Mouse (Mus musculus): ENCODE results near the gene Fpgs. TPM values are rescaled to one million over a fixed set of nuclear protein-coding genes. Genes with fewer than 3 reads are reported as not detected.

The Fpgs gene
- total and polyA plus RNA-seq, 3 experiments: 4.6 to 18.0 (median 5.7) TPM

DNA sequence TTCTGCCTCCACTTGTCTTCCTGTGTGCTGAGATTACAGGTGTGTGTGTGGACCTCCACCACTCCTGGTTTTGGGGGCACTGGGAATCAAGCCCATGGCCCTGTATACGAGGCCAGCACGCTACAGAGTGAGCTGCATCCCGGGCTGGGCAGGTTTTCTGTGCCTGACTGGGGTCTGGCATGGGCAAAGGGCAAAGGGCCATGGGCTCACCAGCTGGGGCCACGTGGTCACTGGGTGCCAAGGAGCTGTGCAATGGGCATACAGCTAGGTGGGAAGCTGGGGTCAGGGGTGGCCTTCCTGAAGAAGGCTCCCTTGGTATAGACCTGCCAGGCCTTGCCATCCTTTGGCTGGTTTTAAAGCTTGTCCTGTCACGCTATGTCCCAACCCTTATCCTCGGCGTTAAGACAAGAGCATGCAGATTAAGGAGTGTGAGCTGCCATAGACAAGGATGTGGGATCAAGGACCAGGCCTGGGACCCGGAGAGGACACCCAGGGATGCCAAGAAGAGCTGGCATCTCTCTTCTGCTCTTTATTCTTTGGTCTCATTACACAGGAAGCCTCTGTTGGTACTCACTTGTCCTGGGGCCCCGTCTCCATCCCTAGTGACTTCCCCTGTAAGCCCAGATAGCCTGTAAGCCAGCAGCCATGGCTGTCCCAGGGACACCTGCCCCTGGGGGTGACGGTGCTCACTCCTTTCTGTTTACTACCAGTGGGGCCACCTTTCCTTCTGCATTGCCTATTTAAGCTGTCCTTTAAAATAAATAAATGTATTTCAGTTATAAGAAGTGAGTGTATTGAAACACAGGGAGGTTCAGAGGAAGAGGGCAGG is 69.5 kb downstream of the Fpgs start:
- Histone ChIP-seq H3K9ac (ENCODE audit: low read depth, low read length) (peak overlapping the region; percentile 43; the same call in 1 of the 2 replicates), H3K4me1 (ENCODE audit: control insufficient read depth, insufficient read depth, low read length) (peaks cover 28% of the 10 kb centered on the region), H3K79me2 (replicated peaks; ENCODE audit: control insufficient read depth, insufficient read depth, low read length) (no peaks in the 10 kb centered on the region), H3K27ac (peak overlapping the region; percentile 91), H3K27me3 (ENCODE audit: control insufficient read depth, insufficient read depth, low read length) (no peaks in the 10 kb centered on the region), H3K36me3 (ENCODE audit: control insufficient read depth, insufficient read depth, low read length) (no peaks in the 10 kb centered on the region), H3K4me3 (no peak overlapping the region)
- no peak for DNase-seq
- intact Hi-C loops (cut with DNase I): no loop called here
- WGBS: 71% methylated on average over 10 of the region's 10 CpGs
- TF ChIP-seq EP300 (IDR thresholded peaks at IDR 0.05; ENCODE audit: insufficient read depth, low read depth, low read length) (no peak), POLR2A (IDR thresholded peaks at IDR 0.05; ENCODE audit: insufficient read depth, low read depth, low read length) (no peak), CTCF (IDR thresholded peaks at IDR 0.05) (no peak)

DNA sequence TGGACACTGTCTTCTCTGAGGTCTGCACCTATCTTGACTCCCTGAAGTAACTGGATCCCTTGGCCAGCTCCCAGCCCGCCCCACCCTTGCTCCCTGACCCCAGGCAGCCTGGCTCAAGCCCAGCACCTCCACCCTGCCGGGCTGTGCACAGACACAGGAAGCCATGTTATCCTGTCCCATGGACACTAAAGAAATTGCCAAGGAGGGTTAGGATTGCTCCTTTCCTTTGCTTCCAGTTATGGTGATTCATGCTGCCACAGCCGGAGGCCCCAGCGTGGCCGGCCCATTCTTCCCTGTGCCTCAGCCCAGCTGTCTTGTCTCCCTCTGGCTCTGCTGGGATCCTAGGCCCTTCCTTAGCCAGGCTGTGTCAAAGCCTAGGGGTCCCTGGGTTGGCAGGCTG is 70.3 kb downstream of the Fpgs start:
- peak overlapping the region; percentile 19; the same call in 1 of the 2 replicates for H3K9ac ChIP-seq (ENCODE audit: low read depth, low read length)
- no peak overlapping the region for H3K4me3 ChIP-seq
- DNase-seq: peak; percentile 67 to 73
- H3K79me2 ChIP-seq (replicated peaks; ENCODE audit: control insufficient read depth, insufficient read depth, low read length): no peaks in the 10 kb centered on the region
- peaks cover 29% of the 10 kb centered on the region for H3K4me1 ChIP-seq (ENCODE audit: control insufficient read depth, insufficient read depth, low read length)
- TF ChIP-seq POLR2A (IDR thresholded peaks at IDR 0.05; ENCODE audit: insufficient read depth, low read depth, low read length): peak; percentile 54
- peak; percentile 76; the same call in 1 of the 2 replicates for TF ChIP-seq EP300 (IDR thresholded peaks at IDR 0.05; ENCODE audit: insufficient read depth, low read depth, low read length)
- TF ChIP-seq CTCF (IDR thresholded peaks at IDR 0.05): no peak
- no peaks in the 10 kb centered on the region for H3K36me3 ChIP-seq (ENCODE audit: control insufficient read depth, insufficient read depth, low read length)
- WGBS: 40% methylated on average over 5 of the region's 5 CpGs
- no peaks in the 10 kb centered on the region for H3K27me3 ChIP-seq (ENCODE audit: control insufficient read depth, insufficient read depth, low read length)
- intact Hi-C loops (cut with DNase I): loop anchor here (2.0 kb wide), 1 partner anchor 29 kb away; no protein-coding TSS in a partner anchor
- H3K27ac ChIP-seq: peak overlapping the region; percentile 91

Small RNA genes within 50 kb of the gene (microRNA-seq; reads per million reads assigned to microRNA genes)
- gene Gm47291: 0 reads per million in 2 experiments
- gene Mir1954: 0 to 0.39 reads per million in 2 experiments
- 0 reads per million in 2 experiments for gene Mir2861
- gene Mir3960: 0 reads per million in 2 experiments
- gene Mir8093: 0 reads per million in 2 experiments

Other genes with a start within 250 kb of the Fpgs start
- gene Fam102a, start 168.8 kb downstream of the Fpgs start, total RNA-seq (2021): 1 to 10 TPM; 7.0 to 7.1 TPM
- gene Fam102a, start 168.8 kb downstream of the Fpgs start, polyA plus RNA-seq (2012; rRNA removed): 9.2 and 10.6 TPM in 2 replicates
- 10 to 100 TPM; 17.4 to 18.0 TPM for gene Dpm2, start 133.3 kb downstream of the Fpgs start, total RNA-seq (2021)
- gene Dpm2, start 133.3 kb downstream of the Fpgs start, polyA plus RNA-seq (2012; rRNA removed): 65.3 and 69.2 TPM in 2 replicates
- gene Pip5kl1, start 129.3 kb downstream of the Fpgs start, total RNA-seq (2021): not detected
- gene Pip5kl1, start 129.3 kb downstream of the Fpgs start, polyA plus RNA-seq (2012; rRNA removed): 0.25 TPM in 1 of 2 replicates, not detected in the other
- not detected for gene 9430097D07Rik, start 128.5 kb downstream of the Fpgs start, total RNA-seq (2021)
- gene 9430097D07Rik, start 128.5 kb downstream of the Fpgs start, polyA plus RNA-seq (2012; rRNA removed): not detected in 2 replicates
- gene St6galnac4, start 117.0 kb downstream of the Fpgs start, total RNA-seq (2021): 10 to 100 TPM; 16.2 to 17.8 TPM
- 25.2 and 28.6 TPM in 2 replicates for gene St6galnac4, start 117.0 kb downstream of the Fpgs start, polyA plus RNA-seq (2012; rRNA removed)
- 100 to 1,000 TPM; 107 to 125 TPM for gene St6galnac6, start 104.4 kb downstream of the Fpgs start, total RNA-seq (2021)
- 129 and 174 TPM in 2 replicates for gene St6galnac6, start 104.4 kb downstream of the Fpgs start, polyA plus RNA-seq (2012; rRNA removed)
- 100 to 1,000 TPM; 606 to 670 TPM for gene Ak1, start 82.4 kb downstream of the Fpgs start, total RNA-seq (2021)
- gene Ak1, start 82.4 kb downstream of the Fpgs start, polyA plus RNA-seq (2012; rRNA removed): 584 and 623 TPM in 2 replicates
- gene Eng, start 57.5 kb downstream of the Fpgs start, total RNA-seq (2021): 100 to 1,000 TPM; 113 to 122 TPM
- gene Eng, start 57.5 kb downstream of the Fpgs start, polyA plus RNA-seq (2012; rRNA removed): 230 and 239 TPM in 2 replicates
- 10 to 100 TPM; 21.0 to 25.3 TPM for gene Cdk9, start 8.9 kb upstream of the Fpgs start, total RNA-seq (2021)
- 42.3 and 49.3 TPM in 2 replicates for gene Cdk9, start 8.9 kb upstream of the Fpgs start, polyA plus RNA-seq (2012; rRNA removed)
- gene Sh2d3c, start 16.9 kb upstream of the Fpgs start, total RNA-seq (2021): 10 to 100 TPM; 27.1 to 28.9 TPM
- gene Sh2d3c, start 16.9 kb upstream of the Fpgs start, polyA plus RNA-seq (2012; rRNA removed): 38.7 and 52.8 TPM in 2 replicates
- not detected for gene 6330409D20Rik, start 36.9 kb upstream of the Fpgs start, total RNA-seq (2021)
- not detected in 2 replicates for gene 6330409D20Rik, start 36.9 kb upstream of the Fpgs start, polyA plus RNA-seq (2012; rRNA removed)
- 1 to 10 TPM; 8.2 to 9.4 TPM for gene Tor2a, start 53.1 kb upstream of the Fpgs start, total RNA-seq (2021)
- 19.4 and 22.2 TPM in 2 replicates for gene Tor2a, start 53.1 kb upstream of the Fpgs start, polyA plus RNA-seq (2012; rRNA removed)
- under 1 TPM; 0.10 to 0.11 TPM for gene Ttc16, start 71.5 kb upstream of the Fpgs start, total RNA-seq (2021)
- gene Ttc16, start 71.5 kb upstream of the Fpgs start, polyA plus RNA-seq (2012; rRNA removed): 0.61 and 0.98 TPM in 2 replicates
- 1 to 10 TPM; 2.4 to 4.2 TPM for gene Ptrh1, start 71.6 kb upstream of the Fpgs start, total RNA-seq (2021)
- 2.2 and 3.3 TPM in 2 replicates for gene Ptrh1, start 71.6 kb upstream of the Fpgs start, polyA plus RNA-seq (2012; rRNA removed)
- not detected for gene Cfap157, start 80.3 kb upstream of the Fpgs start, total RNA-seq (2021)
- gene Cfap157, start 80.3 kb upstream of the Fpgs start, polyA plus RNA-seq (2012; rRNA removed): 0.12 TPM in 1 of 2 replicates, not detected in the other
- 10 to 100 TPM in 1 of 2 experiments, 1 to 10 TPM in 1; 9.8 to 11.4 TPM for gene Stxbp1, start 143.1 kb upstream of the Fpgs start, total RNA-seq (2021)
- 14.4 and 15.6 TPM in 2 replicates for gene Stxbp1, start 143.1 kb upstream of the Fpgs start, polyA plus RNA-seq (2012; rRNA removed)
- gene Fam129b, start 172.0 kb upstream of the Fpgs start, total RNA-seq (2021): 10 to 100 TPM; 19.5 to 20.0 TPM
- 21.0 and 21.5 TPM in 2 replicates for gene Fam129b, start 172.0 kb upstream of the Fpgs start, polyA plus RNA-seq (2012; rRNA removed)

Measured in heart, adult 2 months (tissue).